Mouse (Mus musculus): Measurements from ENCODE around the gene Zfp367.

Zfp367 gene

GRCm38 (mm10) chr13:64153083-64153682 is at the start of gene Zfp367:
Gene Zfp367, minus strand, starts transcription at chr13:64153202.
- peak; percentile 99 for DNase-seq (ENCODE audit: low spot score)

- DNase-seq (ENCODE audit: low spot score): no peak
Observed at GRCm38 (mm10) chr13:64200911-64201310, 47.9 kb upstream of the Zfp367 start.

GRCm38 (mm10) chr13:64198310-64198709 is 45.3 kb upstream of the Zfp367 start:
- DNase-seq (ENCODE audit: low spot score): no peak

DNA sequence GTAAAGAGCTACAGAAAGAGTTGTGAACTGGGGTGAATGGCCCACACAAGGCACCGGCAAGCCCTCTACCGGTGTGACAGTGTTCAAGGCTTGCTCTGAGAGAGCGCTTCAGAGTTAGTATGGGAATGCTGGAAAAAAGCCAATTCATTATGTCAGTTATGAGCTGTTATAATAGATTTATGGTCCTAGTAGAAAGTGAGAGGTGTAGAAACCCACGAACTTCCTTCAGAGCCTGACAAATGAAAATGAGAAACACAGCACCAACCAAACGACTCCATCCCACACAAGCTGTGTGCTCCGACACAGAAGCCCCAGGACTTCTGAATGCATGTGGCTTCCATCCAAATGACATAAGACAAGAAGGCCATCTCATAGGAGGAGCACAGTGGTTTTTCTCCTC is 44.9 kb upstream of the Zfp367 start:
- DNase-seq (ENCODE audit: low spot score): no peak

GRCm38 (mm10) chr13:64187065-64187464 is 34.1 kb upstream of the Zfp367 start:
- DNase-seq (ENCODE audit: low spot score): no peak

GRCm38 (mm10) chr13:64186516-64186915 is 33.5 kb upstream of the Zfp367 start:
- DNase-seq (ENCODE audit: low spot score): no peak

GRCm38 (mm10) chr13:64185586-64185985 is 32.6 kb upstream of the Zfp367 start:
- no peak for DNase-seq (ENCODE audit: low spot score)

DNA sequence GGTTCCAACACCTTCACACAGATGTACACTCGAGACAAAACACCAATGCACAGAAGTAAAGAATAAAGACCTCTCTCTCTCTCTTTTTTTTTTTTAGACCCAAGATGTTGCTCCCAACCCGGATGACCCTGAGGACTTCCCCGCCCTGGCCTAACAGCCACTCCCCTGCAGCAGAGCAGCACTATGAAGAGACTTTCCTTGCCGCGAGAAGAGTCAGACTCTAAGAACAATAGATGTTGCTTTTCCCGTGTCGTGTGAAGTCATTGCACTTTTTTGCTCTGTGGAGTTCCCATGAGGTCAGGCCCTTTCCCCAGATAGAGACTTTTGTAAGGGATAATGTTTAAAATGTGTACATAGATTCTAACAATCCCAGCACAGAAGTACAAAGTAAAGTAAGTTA is 32.2 kb upstream of the Zfp367 start:
- DNase-seq (ENCODE audit: low spot score): no peak

DNA sequence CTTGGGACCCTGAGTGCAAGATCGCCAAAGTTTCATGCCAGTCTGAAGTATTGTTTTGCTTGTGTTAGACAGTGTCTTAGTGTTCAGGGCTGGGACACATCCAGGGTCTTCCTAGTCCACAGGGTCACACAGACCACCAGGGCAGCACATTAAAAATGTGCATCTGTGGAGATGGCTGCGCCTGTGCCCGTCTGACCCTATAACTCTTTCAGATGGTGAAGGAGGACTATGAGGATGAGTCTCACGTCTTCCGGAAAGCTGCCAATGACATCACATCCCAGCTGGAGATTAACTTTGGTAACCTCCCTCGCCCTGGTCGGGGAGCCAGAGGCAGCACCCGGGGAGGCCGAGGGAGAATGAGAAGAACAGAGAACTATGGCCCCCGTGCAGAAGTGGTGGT is 31.4 kb upstream of the Zfp367 start:
- no peak for DNase-seq (ENCODE audit: low spot score)

DNA sequence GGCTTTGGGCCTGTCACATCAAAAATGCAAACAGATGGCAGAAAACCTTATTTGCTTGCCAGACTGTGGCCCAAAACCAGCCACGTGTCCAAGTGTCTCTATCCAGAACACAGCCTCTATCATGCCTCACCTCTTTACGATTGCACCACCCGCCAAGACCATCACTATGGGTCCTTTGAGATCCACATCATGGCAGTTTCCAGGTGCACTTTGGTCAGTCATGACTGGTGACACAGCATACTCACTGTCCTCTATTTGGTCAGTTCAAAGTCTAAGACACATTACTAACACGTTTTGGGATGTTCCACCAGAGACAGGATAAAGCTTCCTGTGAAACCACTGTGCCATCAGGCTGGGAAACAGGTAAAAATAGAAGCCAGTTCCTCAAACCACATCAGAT is 30.6 kb upstream of the Zfp367 start:
- no peak for DNase-seq (ENCODE audit: low spot score)

- no peak for DNase-seq (ENCODE audit: low spot score)
Observed at GRCm38 (mm10) chr13:64182091-64182490, 29.1 kb upstream of the Zfp367 start.

DNA sequence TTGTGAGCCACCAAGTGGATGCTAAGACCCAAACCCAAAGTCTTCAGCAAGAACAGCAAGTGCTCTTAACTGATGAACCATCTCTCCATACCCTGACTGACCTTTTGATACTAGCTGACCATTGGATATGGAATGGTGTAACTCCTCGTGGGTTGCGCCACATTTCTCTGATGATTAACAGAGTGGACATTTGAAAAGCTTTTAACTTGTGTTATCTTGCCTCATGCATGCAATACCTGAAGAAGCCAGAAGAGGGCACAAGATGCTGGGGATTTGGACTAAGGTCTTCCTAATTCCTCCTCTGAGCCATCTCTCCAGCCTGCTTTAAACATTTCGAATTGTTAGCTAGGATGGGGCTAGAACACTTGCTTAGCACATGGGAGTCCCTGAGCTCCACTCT is 27.9 kb upstream of the Zfp367 start:
- peak; percentile 81 for DNase-seq (ENCODE audit: low spot score)

GRCm38 (mm10) chr13:64180300-64180699 is 27.3 kb upstream of the Zfp367 start:
- DNase-seq (ENCODE audit: low spot score): no peak

- DNase-seq (ENCODE audit: low spot score): no peak
Observed at GRCm38 (mm10) chr13:64178746-64179652, 26.0 kb upstream of the Zfp367 start.

DNA sequence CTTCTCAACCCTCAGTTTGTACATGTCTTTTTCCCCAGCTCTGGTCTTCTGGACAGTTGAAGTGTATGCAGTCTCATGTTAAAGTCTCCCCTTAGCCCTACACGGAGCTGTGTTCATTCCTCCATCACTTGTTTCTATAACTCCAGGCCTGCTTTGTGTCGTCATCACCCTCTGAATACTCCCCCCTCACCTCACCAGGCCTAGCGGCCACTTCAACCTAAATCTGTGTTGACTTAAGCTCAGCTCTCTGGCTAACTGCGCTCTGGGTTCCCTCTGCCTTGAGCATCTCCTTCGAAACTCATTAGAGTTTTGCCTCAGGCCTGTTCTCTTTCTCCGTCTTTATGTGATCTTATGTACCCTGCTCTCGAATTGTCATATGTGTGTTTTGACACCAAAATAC is 25.0 kb upstream of the Zfp367 start:
- no peak for DNase-seq (ENCODE audit: low spot score)

DNA sequence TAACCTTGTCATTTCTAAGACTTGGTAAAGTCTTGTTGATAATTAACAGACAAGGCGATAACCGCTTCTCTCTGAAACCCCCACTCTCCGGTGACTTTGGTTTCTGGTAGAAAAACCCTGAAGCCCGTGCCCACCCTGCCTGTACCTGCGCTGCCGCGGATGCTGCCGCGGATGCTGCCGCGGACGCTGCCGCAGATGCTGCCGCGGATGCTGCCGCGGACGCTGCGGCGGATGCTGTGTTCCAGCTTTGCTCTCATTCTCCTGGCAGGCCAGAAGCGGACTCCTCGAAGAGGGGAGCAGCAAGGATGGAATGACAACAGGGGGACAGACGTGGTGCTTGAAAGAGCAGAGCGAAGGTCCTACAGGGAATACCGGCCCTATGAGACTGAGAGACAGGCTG is 16.7 kb upstream of the Zfp367 start:
- DNase-seq (ENCODE audit: low spot score): peak; percentile 52

DNA sequence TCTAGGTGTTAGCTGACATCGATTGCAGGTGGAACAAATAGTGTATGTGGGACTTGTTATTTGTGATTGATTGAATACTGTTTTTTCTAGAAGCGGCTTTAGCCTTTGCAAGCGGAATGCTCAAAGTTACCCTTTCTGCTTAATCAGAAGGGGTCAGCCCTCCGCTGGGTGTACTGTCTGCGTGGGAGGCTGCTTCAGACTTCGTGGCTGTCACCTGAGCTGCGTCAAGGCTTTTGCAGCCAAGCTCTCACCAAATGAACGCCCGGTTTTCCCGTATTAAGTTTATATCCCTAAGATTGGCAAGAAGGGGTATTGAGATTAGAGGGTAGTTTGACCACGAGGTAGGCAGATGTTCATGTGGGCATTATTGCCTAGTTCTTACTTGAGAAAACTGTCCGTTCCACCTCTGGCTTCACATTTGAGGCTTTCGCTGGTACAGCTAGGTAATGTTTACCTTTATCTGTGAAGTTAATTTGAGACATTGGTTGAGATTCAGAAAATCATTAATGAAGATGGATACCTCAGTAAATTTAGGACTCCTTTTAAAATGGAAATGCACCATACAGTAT is 10.2 kb upstream of the Zfp367 start:
- DNase-seq (ENCODE audit: low spot score): peak; percentile 35

- peak; percentile 49 for DNase-seq (ENCODE audit: low spot score)
Observed at GRCm38 (mm10) chr13:64162626-64163025, 9.6 kb upstream of the Zfp367 start.

DNA sequence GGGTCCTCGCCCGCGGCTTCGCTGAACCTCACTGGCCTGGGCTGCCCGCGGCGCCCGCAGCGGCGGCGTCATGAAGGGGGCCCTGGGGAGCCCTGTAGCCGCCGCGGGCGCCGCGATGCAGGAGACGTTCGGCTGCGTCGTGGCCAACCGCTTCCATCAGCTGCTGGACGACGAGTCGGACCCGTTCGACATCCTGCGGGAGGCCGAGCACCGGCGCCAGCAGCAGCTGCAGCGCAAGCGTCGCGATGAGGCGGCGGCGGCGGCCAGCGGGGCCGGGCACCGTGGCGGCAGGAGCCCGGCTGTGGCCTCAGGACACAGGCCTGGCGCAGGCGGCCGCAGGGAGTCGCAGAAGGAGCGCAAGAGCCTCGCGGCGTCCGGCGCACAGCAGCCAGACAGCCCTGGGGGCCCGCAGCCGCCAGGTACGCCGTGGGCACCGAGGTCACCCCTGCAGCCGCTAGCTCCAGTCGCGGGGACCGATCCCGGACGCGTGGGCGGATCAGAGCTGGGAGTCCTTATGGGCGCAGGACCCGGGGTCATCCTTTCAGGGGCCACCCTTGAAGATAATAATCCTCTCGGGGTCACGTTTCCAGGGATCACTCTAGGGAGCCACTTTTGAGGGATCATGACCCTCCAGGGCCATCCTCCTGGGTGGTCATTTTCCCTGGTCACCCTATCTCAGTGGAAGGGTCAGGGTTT is 9.1 kb upstream of the Zfp367 start:
- DNase-seq (ENCODE audit: low spot score): peak; percentile 72

- DNase-seq (ENCODE audit: low spot score): peak; percentile 99
Observed at GRCm38 (mm10) chr13:64161548-64161915, 8.5 kb upstream of the Zfp367 start, which contains the start of gene Habp4. Gene Habp4, plus strand, starts transcription at chr13:64161824.

GRCm38 (mm10) chr13:64156966-64157365 is 4.0 kb upstream of the Zfp367 start:
- no peak for DNase-seq (ENCODE audit: low spot score)

GRCm38 (mm10) chr13:64155171-64155571 is 2.2 kb upstream of the Zfp367 start:
- no peak for DNase-seq (ENCODE audit: low spot score)

GRCm38 (mm10) chr13:64154651-64155050 is 1.6 kb upstream of the Zfp367 start:
- no peak for DNase-seq (ENCODE audit: low spot score)

Measured in testis, postnatal 10 days (tissue).